Mouse (Mus musculus): ENCODE results near the gene Mrpl51.

DNA sequence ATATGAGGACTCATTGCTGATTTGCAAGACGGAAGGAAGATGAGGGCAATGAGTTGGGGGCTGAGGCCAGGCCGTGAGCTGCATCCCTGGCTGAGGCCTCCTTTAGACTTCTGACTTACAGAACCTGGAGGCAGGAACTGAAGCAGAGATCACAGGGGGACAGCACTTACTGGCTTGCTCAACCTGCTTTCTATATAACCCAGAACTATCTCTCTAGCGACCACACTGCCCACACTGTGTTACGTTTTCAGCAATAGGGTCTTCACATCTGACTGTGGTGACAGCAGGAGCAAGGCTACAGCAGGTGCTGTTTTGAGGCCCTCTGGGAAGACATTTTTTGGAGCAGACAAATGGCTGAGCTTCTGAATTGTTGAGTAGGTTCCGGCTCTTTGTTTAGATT lies 49.0 kb downstream of the Mrpl51 start:
- TF ChIP-seq CTCF (IDR thresholded peaks at IDR 0.05; ENCODE audit: low read depth): no peak
- TF ChIP-seq EP300 (optimal IDR thresholded peaks at IDR 0.05): no peak

All from stomach, postnatal 0 days (tissue).